Mouse (Mus musculus) ES-CJ7 (cell line): ENCODE data around the gene S100a5.

Source experiments
- DNase-seq: peaks from one replicate; pipeline ENCODE4 v3.0.0; 2011; ENCODE audit warnings: low read depth, low spot score

S100a5 gene

GRCm38 (mm10) chr3:90625496-90625895, 17.2 kb downstream of the S100a5 start:
- no peak for DNase-seq

GRCm38 (mm10) chr3:90626266-90627021, 18.1 kb downstream of the S100a5 start:
- no peak for DNase-seq

- no peak for DNase-seq
Measured at GRCm38 (mm10) chr3:90627366-90627765, 19.0 kb downstream of the S100a5 start.

- no peak for DNase-seq
Measured at GRCm38 (mm10) chr3:90627807-90628206, 19.5 kb downstream of the S100a5 start.

GRCm38 (mm10) chr3:90629298-90629697, 21.0 kb downstream of the S100a5 start:
- no peak for DNase-seq

GRCm38 (mm10) chr3:90631984-90632383, 23.7 kb downstream of the S100a5 start:
- DNase-seq: no peak

GRCm38 (mm10) chr3:90638511-90639275, 30.4 kb downstream of the S100a5 start:
- no peak for DNase-seq

GRCm38 (mm10) chr3:90639511-90640154, 31.3 kb downstream of the S100a5 start:
- peak; percentile 77 for DNase-seq

GRCm38 (mm10) chr3:90640981-90641380, 32.7 kb downstream of the S100a5 start:
- no peak for DNase-seq

- peak; percentile 44 for DNase-seq
Measured at GRCm38 (mm10) chr3:90644220-90644619, 35.9 kb downstream of the S100a5 start.

- DNase-seq: no peak
Measured at GRCm38 (mm10) chr3:90647291-90647690, 39.0 kb downstream of the S100a5 start.

GRCm38 (mm10) chr3:90648981-90649380, 40.7 kb downstream of the S100a5 start:
- no peak for DNase-seq

GRCm38 (mm10) chr3:90649832-90650231, 41.5 kb downstream of the S100a5 start:
- no peak for DNase-seq

GRCm38 (mm10) chr3:90652878-90653508, 44.7 kb downstream of the S100a5 start:
- DNase-seq: peak; percentile 69

- no peak for DNase-seq
Measured at GRCm38 (mm10) chr3:90653717-90654116, 45.4 kb downstream of the S100a5 start, which contains the start of gene S100a7a. TSS of gene S100a7a (plus strand) at chr3:90654017.

GRCm38 (mm10) chr3:90657405-90657804, 49.1 kb downstream of the S100a5 start:
- DNase-seq: peak; percentile 48

GRCm38 (mm10) chr3:90659364-90660044, 51.2 kb downstream of the S100a5 start:
- DNase-seq: no peak
